Mouse (Mus musculus): ENCODE results near the gene Ifna9.
"Not testable (repeated sequence)": the region's sequence is repeated elsewhere in the genome, so short reads cannot be mapped to it uniquely, and the experiment has no call there.

The Ifna9 gene

GRCm38 (mm10) chr4:88592285-88592684 is at the start of gene Ifna9:
Gene Ifna9, minus strand, starts transcription at chr4:88592385.
- no peak for DNase-seq (ENCODE audit: low read depth, low spot score)

DNA sequence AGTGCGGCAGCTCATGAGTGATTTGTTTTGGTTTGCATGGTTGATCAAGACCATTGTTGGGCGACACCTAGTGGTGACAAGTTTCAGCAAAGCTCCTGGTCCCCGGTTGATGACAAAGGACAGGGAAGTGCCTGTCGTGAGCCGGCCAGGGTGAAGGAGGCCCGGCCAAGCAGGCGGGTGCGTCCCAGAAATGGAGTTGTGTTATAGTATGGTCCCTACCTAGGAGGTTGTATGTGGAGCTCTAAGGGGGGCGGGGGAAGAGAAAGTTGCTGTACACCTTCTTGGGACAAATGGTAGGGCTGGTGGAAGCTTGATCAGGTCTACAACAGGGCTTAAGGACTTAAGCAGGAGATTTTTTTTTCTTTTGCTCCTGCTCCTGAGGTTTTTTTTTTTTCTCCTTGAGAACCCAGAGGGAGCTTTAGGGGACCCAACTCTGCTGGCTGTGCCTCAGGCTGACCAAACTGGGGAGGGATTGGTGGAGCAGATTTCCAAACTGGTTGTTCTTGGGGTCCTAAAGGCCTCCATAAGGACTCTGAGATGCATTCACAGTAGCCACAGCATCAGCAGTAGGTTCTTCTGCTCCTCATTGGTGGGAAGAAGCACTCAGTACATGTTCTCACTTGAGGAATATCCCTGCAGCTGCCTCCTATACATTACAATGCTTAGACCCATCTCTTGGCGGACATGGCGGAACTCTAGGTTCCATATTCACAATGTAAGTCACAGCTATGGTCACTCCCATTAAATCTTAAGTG is 49.1 kb upstream of the Ifna9 start:
- DNase-seq (ENCODE audit: low read depth, low spot score): peak; percentile 100

DNA sequence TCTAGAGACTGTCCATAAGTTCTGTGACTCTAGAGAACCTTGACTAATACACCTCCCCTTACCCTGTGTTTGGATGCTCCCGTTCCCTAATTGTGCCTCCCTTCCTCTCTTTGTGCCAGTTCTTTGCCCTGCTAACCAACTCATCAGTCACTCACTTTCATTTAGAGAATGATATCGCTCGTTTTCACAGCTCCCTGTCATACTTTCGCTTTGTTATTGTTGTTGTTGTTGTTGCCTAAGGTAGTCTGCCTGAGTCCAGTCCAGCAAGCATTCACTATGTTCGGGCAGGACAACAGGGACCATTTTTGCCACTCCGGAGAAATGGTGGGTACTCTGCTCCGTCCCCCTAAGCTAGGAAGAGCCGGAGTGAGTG is 48.5 kb upstream of the Ifna9 start:
- no peak for DNase-seq (ENCODE audit: low read depth, low spot score)

DNA sequence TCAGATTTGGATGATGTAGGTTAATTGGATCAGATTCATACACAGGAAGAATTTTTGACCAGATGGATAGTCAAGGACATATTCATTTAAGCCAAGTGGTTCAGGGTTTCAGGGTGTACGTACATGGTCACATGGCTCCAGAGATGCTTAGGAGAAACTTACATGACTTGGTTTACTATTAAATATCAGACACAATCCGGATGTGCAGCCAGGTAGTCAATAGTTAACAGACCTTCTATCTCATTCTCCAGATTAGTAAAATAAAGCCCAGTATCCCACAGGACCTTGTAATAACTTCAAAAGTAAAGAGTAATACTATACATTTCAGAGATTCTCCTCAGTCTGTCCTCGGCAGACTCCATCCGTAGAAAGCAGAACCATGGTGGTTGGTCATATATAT is 42.1 kb upstream of the Ifna9 start, which contains the start of gene C87499:
Gene C87499, minus strand, starts transcription at position 101 of the 400 bp plus-strand sequence.
- DNase-seq (ENCODE audit: low read depth, low spot score): no peak

DNA sequence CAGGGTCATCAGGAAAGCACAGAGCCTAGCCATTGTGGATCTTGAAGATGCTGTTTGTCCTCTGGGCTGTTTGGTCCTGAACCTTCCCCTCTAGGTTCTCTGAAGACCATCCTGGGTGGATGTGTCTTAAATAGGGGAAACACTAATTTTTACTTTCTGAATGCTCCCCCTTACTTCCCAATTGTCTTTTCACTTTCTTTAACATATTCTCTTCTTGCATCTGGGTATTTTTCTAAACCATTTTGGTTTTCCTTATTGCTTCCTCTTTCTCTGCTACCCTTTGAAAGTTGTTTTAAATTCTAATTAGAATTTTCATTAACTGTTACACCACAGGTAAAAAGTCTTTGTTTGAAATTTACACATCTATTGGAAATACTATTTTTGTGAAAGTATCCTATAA is 11.1 kb upstream of the Ifna9 start, which contains the start of gene Ifna12:
Gene Ifna12, minus strand, starts transcription at position 101 of the 400 bp plus-strand sequence.
- no peak for DNase-seq (ENCODE audit: low read depth, low spot score)

- no peak for DNase-seq (ENCODE audit: low read depth, low spot score)
These were observed 20.5 kb downstream of the Ifna9 start, which contains the start of gene Ifna14 for GRCm38 (mm10) chr4:88571698-88572097. Gene Ifna14, minus strand, starts transcription at chr4:88571798.

DNA sequence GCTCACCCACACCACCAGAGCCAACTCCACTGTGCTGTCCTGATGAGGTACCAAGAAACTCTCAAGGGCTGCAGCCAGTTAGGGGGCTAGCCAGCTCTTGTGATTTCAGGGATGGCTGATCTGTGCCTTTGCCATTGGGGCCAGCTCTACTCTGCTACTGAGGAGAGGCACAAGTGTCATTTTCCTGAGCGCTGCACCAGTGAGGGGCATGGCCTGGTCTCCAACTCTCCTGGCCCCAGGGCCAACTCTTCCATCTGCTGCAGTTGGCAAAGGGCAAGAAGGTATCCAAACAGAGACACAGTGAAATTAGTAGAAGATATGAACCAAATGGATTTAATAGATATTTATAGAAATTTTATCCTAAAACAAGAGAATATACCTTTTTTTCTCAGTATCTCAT is 30.4 kb downstream of the Ifna9 start:
- no peak for DNase-seq (ENCODE audit: low read depth, low spot score)

DNA sequence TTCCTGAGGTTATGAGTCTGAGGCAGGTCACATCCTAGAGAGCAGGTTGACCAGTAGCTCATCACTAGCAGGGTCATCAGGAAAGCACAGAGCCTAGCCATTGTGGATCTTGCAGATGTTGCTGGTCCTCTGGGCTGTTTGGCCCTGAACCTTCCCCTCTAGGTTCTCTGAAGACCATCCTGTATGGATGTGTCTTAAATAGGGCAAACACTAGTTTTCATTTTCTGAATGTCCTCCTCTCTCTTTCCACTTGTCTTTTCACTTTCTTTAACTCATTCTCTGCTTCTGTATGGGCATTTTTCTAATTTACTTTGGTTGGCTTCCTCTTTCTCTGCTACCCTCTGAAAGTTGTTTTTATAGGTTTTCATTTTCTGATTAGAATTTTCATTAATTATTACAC is 34.0 kb downstream of the Ifna9 start, which contains the start of gene Ifna15:
Gene Ifna15, minus strand, starts transcription at position 101 of the 400 bp plus-strand sequence.
- DNase-seq (ENCODE audit: low read depth, low spot score): not testable (repeated sequence)

DNA sequence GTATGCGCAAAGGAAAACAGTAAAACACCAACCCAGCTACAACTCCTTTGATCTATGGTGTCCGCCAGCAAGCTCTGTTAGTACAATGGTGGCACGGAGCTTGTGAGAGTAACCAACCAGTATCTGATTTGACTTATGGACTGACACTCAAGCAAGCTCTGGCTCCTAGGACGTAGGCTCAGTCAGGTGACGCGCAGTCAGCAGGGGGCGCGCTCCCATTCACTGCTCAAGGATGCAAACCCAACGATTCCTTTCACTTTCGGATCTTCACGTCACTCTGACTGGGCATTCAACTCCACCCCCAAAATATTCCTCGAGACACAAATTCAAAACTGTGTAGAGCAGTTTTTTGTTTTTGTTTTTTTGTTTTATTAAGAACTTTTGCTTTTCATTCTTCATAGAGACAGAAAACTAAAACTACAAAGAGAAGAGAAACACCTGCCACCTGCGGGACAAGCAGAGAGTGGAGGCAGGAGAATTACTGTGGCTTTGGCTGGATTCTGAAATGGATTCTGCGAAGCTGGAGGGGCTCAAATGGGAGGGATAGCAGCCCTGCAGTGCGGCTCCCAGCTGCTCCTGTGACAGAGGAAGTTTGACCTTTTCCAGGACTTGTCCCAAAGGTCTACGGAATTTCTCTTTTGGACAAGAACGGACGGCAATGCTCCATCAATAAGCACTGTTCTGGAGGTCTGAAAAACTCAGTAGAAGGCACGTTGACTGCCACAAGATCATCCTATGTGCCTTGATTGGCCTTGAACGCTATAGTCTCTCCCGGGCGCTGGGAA is 41.8 kb downstream of the Ifna9 start:
- DNase-seq (ENCODE audit: low read depth, low spot score): peak; percentile 64

DNA sequence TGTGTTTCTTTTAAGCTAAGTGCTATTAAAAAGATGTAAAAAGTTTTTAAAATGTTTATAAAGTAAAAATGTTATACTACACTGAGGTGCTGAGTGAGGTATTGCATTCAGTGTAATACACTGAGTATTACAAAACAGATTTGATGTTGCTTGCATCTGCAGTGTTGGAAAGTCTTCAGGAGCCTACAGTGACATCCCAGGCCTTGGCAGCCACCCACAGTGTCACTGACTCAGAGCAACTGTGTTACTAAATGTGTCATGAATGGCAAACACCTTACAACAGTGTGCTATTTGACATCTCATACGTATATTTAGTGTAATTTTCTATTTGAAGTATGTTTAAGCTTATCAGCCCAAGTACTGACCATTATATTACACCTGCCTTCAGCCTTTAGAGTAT is 44.2 kb downstream of the Ifna9 start:
- DNase-seq (ENCODE audit: low read depth, low spot score): no peak

- peak; percentile 49 for DNase-seq (ENCODE audit: low read depth, low spot score)
These were observed 48.4 kb downstream of the Ifna9 start for GRCm38 (mm10) chr4:88543649-88544234.
